Mouse (Mus musculus) embryonic facial prominence, embryonic 10.5 days (tissue): Measurements from ENCODE around the gene Ucp2. TPM values are rescaled to one million over a fixed set of nuclear protein-coding genes. Genes with fewer than 3 reads are reported as not detected.

Experiments
- DNase-seq: peaks from one replicate; pipeline ENCODE4 v3.0.0-alpha.2; 2017; ENCODE audit warnings: low spot score
- H3K27ac ChIP-seq: fragments of 300-500 bp; sonication (generic); replicated peaks from 2 replicates; pipeline ENCODE4 v1.5.1; 2016; ENCODE audit warnings: mild to moderate bottlenecking
- H3K27me3 ChIP-seq: fragments of 300-500 bp; sonication (generic); replicated peaks from 2 replicates; pipeline ENCODE4 v1.6.1; 2016; ENCODE audit warnings: low read depth, mild to moderate bottlenecking; ENCODE audit not compliant: poor library complexity, severe bottlenecking
- H3K36me3 ChIP-seq: fragments of 300-500 bp; sonication (generic); replicated peaks from 2 replicates; pipeline ENCODE4 v1.6.1; 2016; ENCODE audit warnings: mild to moderate bottlenecking, moderate library complexity
- H3K4me1 ChIP-seq: fragments of 300-500 bp; sonication (generic); 2 replicates; pipeline ENCODE4 v1.6.1; 2016
- H3K4me3 ChIP-seq: fragments of 300-500 bp; sonication (generic); 2 replicates; pipeline ENCODE4 v1.5.1; 2016; ENCODE audit warnings: mild to moderate bottlenecking, moderate library complexity
- H3K9me3 ChIP-seq: fragments of 300-500 bp; sonication (generic); 2 replicates; pipeline ENCODE4 v1.6.1; 2016; ENCODE audit warnings: mild to moderate bottlenecking
- WGBS: fragments of 180-500 bp; shearing (Covaris S2); methylation state at CpG from one replicate; pipeline ENCODE4 v1.1.7; 2016; 5-methylcytosine and 5-hydroxymethylcytosine counted together
- polyA plus RNA-seq: library from polyadenylated mRNA; unstranded; fragments of >200 nt; fragmentation: Nextera tagmentation; extraction: Ambion mirVana; gene quantifications from 2 replicates; pipeline ENCODE4 v1.2.1, GENCODE M21; 2016

Gene Ucp2
- polyA plus RNA-seq, 1 experiment from 2014 or later = 105 TPM

GRCm38 (mm10) chr7:100550338-100551007 is 57.3 kb downstream of the Ucp2 start:
- Histone ChIP-seq H3K9me3 (no peaks in the 10 kb centered on the region), H3K27me3 (no peaks in the 10 kb centered on the region), H3K27ac (no peak overlapping the region), H3K4me1 (peaks cover 2% of the 10 kb centered on the region), H3K36me3 (peaks cover 14% of the 10 kb centered on the region), H3K4me3 (no peak overlapping the region)
- 71% methylated on average over 5 of the region's 5 CpGs for WGBS
- DNase-seq = no peak

Other genes starting within 250 kb of the Ucp2 start
- gene P4ha3, start 207.8 kb upstream of the Ucp2 start, polyA plus RNA-seq = 1.6 and 2.3 TPM in 2 replicates
- 37.5 and 38.8 TPM in 2 replicates for gene C2cd3, start 121.1 kb upstream of the Ucp2 start, polyA plus RNA-seq
- 83.0 and 88.8 TPM in 2 replicates for gene Ppme1, start 121.0 kb upstream of the Ucp2 start, polyA plus RNA-seq
- 0.11 TPM in 1 of 2 replicates, not detected in the other for gene Ucp3, start 20.3 kb upstream of the Ucp2 start, polyA plus RNA-seq
- gene Dnajb13, start 21.6 kb downstream of the Ucp2 start, polyA plus RNA-seq = 0.27 and 0.38 TPM in 2 replicates
- gene Coa4, start 43.7 kb downstream of the Ucp2 start, polyA plus RNA-seq = 17.8 and 19.3 TPM in 2 replicates
- 92.1 and 92.3 TPM in 2 replicates for gene Rab6a, start 114.1 kb downstream of the Ucp2 start, polyA plus RNA-seq
- 56.6 and 58.2 TPM in 2 replicates for gene Mrpl48, start 115.0 kb downstream of the Ucp2 start, polyA plus RNA-seq
- 4.7 and 4.8 TPM in 2 replicates for gene Plekhb1, start 169.1 kb downstream of the Ucp2 start, polyA plus RNA-seq
- gene Fam168a, start 213.3 kb downstream of the Ucp2 start, polyA plus RNA-seq = 30.3 and 31.6 TPM in 2 replicates